Mouse (Mus musculus) large intestine, adult 2 months (tissue): ENCODE results near the gene Dapk2. TPM values are rescaled to one million over a fixed set of nuclear protein-coding genes. Genes with fewer than 3 reads are reported as not detected.

Experiments
- DNase-seq: peaks from one replicate; pipeline ENCODE4 v3.0.0-alpha.2; 2012; ENCODE audit warnings: low read depth, low spot score
- WGBS: fragments of 180-500 bp; shearing (Covaris S2); methylation state at CpG from one replicate; pipeline ENCODE4 v1.1.7; 2018; 5-methylcytosine and 5-hydroxymethylcytosine counted together
- polyA plus RNA-seq: library from polyadenylated mRNA; depleted of rRNA; stranded (reverse); fragments of >200 nt; gene quantifications from 2 replicates; pipeline ENCODE4 v1.2.3, GENCODE M21; 2012

Gene Dapk2
- polyA plus RNA-seq, 1 experiment: 18.1 TPM

- WGBS: 47% methylated on average over 11 of the region's 11 CpGs
- DNase-seq: no peak
Measured at GRCm38 (mm10) chr9:66181826-66182678, 24.0 kb downstream of the Dapk2 start.

GRCm38 (mm10) chr9:66182679-66182993, 24.6 kb downstream of the Dapk2 start:
- 35% methylated on average over 3 of the region's 3 CpGs for WGBS
- no peak for DNase-seq

- DNase-seq: no peak
- WGBS: 57% methylated on average over 3 of the region's 3 CpGs
Measured at GRCm38 (mm10) chr9:66183023-66183422, 25.0 kb downstream of the Dapk2 start.

- 86% methylated on average over 5 of the region's 5 CpGs for WGBS
- DNase-seq: no peak
Measured at GRCm38 (mm10) chr9:66184572-66184971, 26.5 kb downstream of the Dapk2 start.

- DNase-seq: no peak
- 31% methylated on average over 6 of the region's 6 CpGs for WGBS
Measured at GRCm38 (mm10) chr9:66186426-66186825, 28.4 kb downstream of the Dapk2 start.

GRCm38 (mm10) chr9:66189026-66189425, 31.0 kb downstream of the Dapk2 start:
- 94% methylated on average over 1 of the region's 1 CpGs for WGBS
- no peak for DNase-seq

- WGBS: 65% methylated on average over 3 of the region's 3 CpGs
- DNase-seq: no peak
Measured at GRCm38 (mm10) chr9:66194003-66194402, 36.0 kb downstream of the Dapk2 start.

- DNase-seq: no peak
- 29% methylated on average over 3 of the region's 3 CpGs for WGBS
Measured at GRCm38 (mm10) chr9:66196561-66196960, 38.5 kb downstream of the Dapk2 start.

- WGBS: 83% methylated on average over 1 of the region's 1 CpGs
- no peak for DNase-seq
Measured at GRCm38 (mm10) chr9:66198533-66198932, 40.5 kb downstream of the Dapk2 start.

GRCm38 (mm10) chr9:66199657-66200410, 41.8 kb downstream of the Dapk2 start:
- no peak for DNase-seq
- 37% methylated on average over 14 of the region's 14 CpGs for WGBS

- no peak for DNase-seq
- 38% methylated on average over 5 of the region's 5 CpGs for WGBS
Measured at GRCm38 (mm10) chr9:66200411-66200789, 42.4 kb downstream of the Dapk2 start.

- 17% methylated on average over 6 of the region's 6 CpGs for WGBS
Measured at GRCm38 (mm10) chr9:66201665-66202064, 43.6 kb downstream of the Dapk2 start.

GRCm38 (mm10) chr9:66202463-66202862, 44.4 kb downstream of the Dapk2 start:
- no peak for DNase-seq

More at GRCm38 (mm10) chr9:66201665-66202064, 43.6 kb downstream of the Dapk2 start:
- no peak for DNase-seq

GRCm38 (mm10) chr9:66205702-66206101, 47.7 kb downstream of the Dapk2 start:
- DNase-seq: no peak
- 32% methylated on average over 9 of the region's 9 CpGs for WGBS

More at GRCm38 (mm10) chr9:66202463-66202862, 44.4 kb downstream of the Dapk2 start:
- WGBS: 81% methylated on average over 7 of the region's 7 CpGs

- no peak for DNase-seq
- WGBS: 61% methylated on average over 5 of the region's 5 CpGs
Measured at GRCm38 (mm10) chr9:66206825-66207224, 48.8 kb downstream of the Dapk2 start.

GRCm38 (mm10) chr9:66211420-66211819, 53.4 kb downstream of the Dapk2 start:
- no peak for DNase-seq
- 39% methylated on average over 4 of the region's 4 CpGs for WGBS

- 52% methylated on average over 2 of the region's 2 CpGs for WGBS
- no peak for DNase-seq
Measured at GRCm38 (mm10) chr9:66212088-66212487, 54.1 kb downstream of the Dapk2 start.

- no peak for DNase-seq
- WGBS: 31% methylated on average over 5 of the region's 5 CpGs
Measured at GRCm38 (mm10) chr9:66212802-66213201, 54.8 kb downstream of the Dapk2 start.

GRCm38 (mm10) chr9:66213386-66214032, 55.5 kb downstream of the Dapk2 start:
- 17% methylated on average over 5 of the region's 5 CpGs for WGBS
- DNase-seq: peak; percentile 65

- no peak for DNase-seq
Measured at GRCm38 (mm10) chr9:66215551-66215950, 57.5 kb downstream of the Dapk2 start.
